Mouse (Mus musculus) liver, postnatal 0 days (tissue): ENCODE measurements at regions not wholly inside any gene's neighbourhood (a gene's known extent, or its start where the extent isn't known, plus 50 kb on each side); places are given as distances from the start of the nearest gene placed in this dataset.

ENCODE experiments used
- ATAC-seq: fragments of 200-750 bp; cut with Nextera tagmentation; 2 replicates; pipeline ENCODE4 v1.8.0; 2017; ENCODE audit warnings: mild to moderate bottlenecking, moderate library complexity
- DNase-seq: peaks from one replicate; pipeline ENCODE4 v3.0.0-alpha.2; 2016
- H3K27ac ChIP-seq: fragments of 300-500 bp; sonication (generic); 2 replicates; pipeline ENCODE4 v1.5.1; 2014; ENCODE audit warnings: antibody characterized with exemption, moderate library complexity, mild to moderate bottlenecking, low read depth
- H3K27me3 ChIP-seq: fragments of 300-500 bp; sonication (generic); 2 replicates; pipeline ENCODE4 v1.6.1; 2014; ENCODE audit warnings: low read length, control low read depth, mixed read lengths; ENCODE audit not compliant: insufficient read depth
- H3K36me3 ChIP-seq: fragments of 300-500 bp; sonication (generic); replicated peaks from 2 replicates; pipeline ENCODE4 v1.6.1; 2014; ENCODE audit warnings: mild to moderate bottlenecking, control low read depth, low read length, moderate library complexity, mixed read lengths; ENCODE audit not compliant: insufficient read depth
- H3K4me1 ChIP-seq: fragments of 300-500 bp; sonication (generic); 2 replicates; pipeline ENCODE4 v1.6.1; 2014; ENCODE audit warnings: antibody characterized with exemption, mild to moderate bottlenecking, control low read depth; ENCODE audit not compliant: insufficient read depth
- H3K4me2 ChIP-seq: fragments of 300-500 bp; sonication (generic); 2 replicates; pipeline ENCODE4 v1.6.1; 2014; ENCODE audit warnings: low read depth, mild to moderate bottlenecking, low read length, moderate library complexity, mixed read lengths
- H3K4me3 ChIP-seq: fragments of 300-500 bp; sonication (generic); 2 replicates; pipeline ENCODE4 v1.5.1; 2014; ENCODE audit warnings: low read depth, low read length
- H3K9ac ChIP-seq: fragments of 300-500 bp; sonication (generic); replicated peaks from 2 replicates; pipeline ENCODE4 v1.6.1; 2014; ENCODE audit warnings: mild to moderate bottlenecking, moderate library complexity
- H3K9me3 ChIP-seq: fragments of 300-500 bp; sonication (generic); 2 replicates; pipeline ENCODE4 v1.6.1; 2016; ENCODE audit warnings: mild to moderate bottlenecking, control low read depth, low read length, mixed read lengths
- CTCF ChIP-seq: sonication (generic); IDR thresholded peaks from 2 replicates; pipeline ENCODE4 v1.5.1; 2016; ENCODE audit warnings: antibody characterized with exemption, low read depth
- EP300 ChIP-seq: IDR thresholded peaks from 2 replicates; pipeline ENCODE4 v1.6.1; 2016; ENCODE audit warnings: antibody characterized with exemption, low read depth, mild to moderate bottlenecking
- WGBS: fragments of 180-500 bp; shearing (Covaris S2); extraction: QIAGEN DNeasy Blood & Tissue Kit; methylation state at CpG from one replicate; pipeline ENCODE4 v1.1.7; 2014; ENCODE audit not compliant: insufficient replicate concordance; 5-methylcytosine and 5-hydroxymethylcytosine counted together

DNA sequence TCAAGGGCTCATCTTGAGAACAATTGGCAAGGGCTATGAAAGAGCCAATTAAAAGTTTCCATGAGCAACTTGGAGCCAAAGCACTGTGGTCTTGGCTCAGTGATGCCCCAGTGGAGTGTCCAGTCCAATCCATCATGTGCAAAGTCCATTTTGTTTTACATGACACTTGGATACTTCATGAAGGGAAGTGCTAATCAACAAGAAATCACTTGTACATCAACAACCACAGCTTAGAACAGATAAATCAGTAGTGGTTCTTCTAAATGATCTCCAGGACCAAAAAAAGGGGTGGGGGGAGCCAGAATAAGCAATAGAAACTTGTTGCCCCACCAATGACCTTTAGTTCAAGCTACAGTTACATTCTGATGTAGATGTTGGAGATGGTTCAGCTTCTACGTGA lies 87.0 kb upstream of the Asb5 start:
- no peak overlapping the region for H3K4me2 ChIP-seq
- no peaks in the 10 kb centered on the region for H3K36me3 ChIP-seq
- H3K4me1 ChIP-seq = no peaks in the 10 kb centered on the region
- ATAC-seq (no peak), DNase-seq (no peak)
- no peaks in the 10 kb centered on the region for H3K27me3 ChIP-seq
- H3K9ac ChIP-seq = no peak overlapping the region
- TF ChIP-seq EP300 (no peak), CTCF (no peak)
- H3K4me3 ChIP-seq = no peak overlapping the region
- H3K9me3 ChIP-seq = no peaks in the 10 kb centered on the region
- no peak overlapping the region for H3K27ac ChIP-seq
- 71% methylated on average over 1 of the region's 1 CpGs for WGBS

- no peak for ATAC-seq
- no peak for TF ChIP-seq CTCF
- TF ChIP-seq EP300 = no peak
- no peak for DNase-seq
- Histone ChIP-seq H3K4me2 (no peak overlapping the region), H3K9me3 (no peaks in the 10 kb centered on the region), H3K9ac (no peak overlapping the region), H3K36me3 (no peaks in the 10 kb centered on the region), H3K27me3 (no peaks in the 10 kb centered on the region), H3K4me1 (no peaks in the 10 kb centered on the region), H3K27ac (no peak overlapping the region), H3K4me3 (no peak overlapping the region)
- 26% methylated on average over 5 of the region's 5 CpGs for WGBS
Measured at GRCm38 (mm10) chr8:54446370-54446769, 83.0 kb upstream of the Asb5 start.

GRCm38 (mm10) chr8:54449811-54450210 lies 79.6 kb upstream of the Asb5 start:
- ATAC-seq (no peak), DNase-seq (no peak)
- Histone ChIP-seq H3K27me3 (no peaks in the 10 kb centered on the region), H3K9ac (no peak overlapping the region), H3K27ac (no peak overlapping the region), H3K4me1 (no peaks in the 10 kb centered on the region), H3K36me3 (no peaks in the 10 kb centered on the region), H3K9me3 (no peaks in the 10 kb centered on the region), H3K4me2 (no peak overlapping the region), H3K4me3 (no peak overlapping the region)
- TF ChIP-seq EP300 (no peak), CTCF (no peak)

GRCm38 (mm10) chr8:54451323-54452021 lies 77.9 kb upstream of the Asb5 start:
- WGBS = 76% methylated on average over 9 of the region's 9 CpGs
- TF ChIP-seq CTCF (no peak), EP300 (no peak)
- DNase-seq (no peak), ATAC-seq (no peak)
- Histone ChIP-seq H3K27me3 (no peaks in the 10 kb centered on the region), H3K9ac (no peak overlapping the region), H3K27ac (no peak overlapping the region), H3K4me2 (no peak overlapping the region), H3K4me3 (no peak overlapping the region), H3K36me3 (no peaks in the 10 kb centered on the region), H3K9me3 (no peaks in the 10 kb centered on the region), H3K4me1 (no peaks in the 10 kb centered on the region)

- H3K27me3 ChIP-seq = no peaks in the 10 kb centered on the region
- ATAC-seq (peak; percentile 31; the same call in 1 of the 2 replicates), DNase-seq (no peak)
- H3K4me1 ChIP-seq = no peaks in the 10 kb centered on the region
- H3K4me2 ChIP-seq = no peak overlapping the region
- H3K4me3 ChIP-seq = no peak overlapping the region
- H3K9ac ChIP-seq = no peak overlapping the region
- H3K9me3 ChIP-seq = no peaks in the 10 kb centered on the region
- no peak overlapping the region for H3K27ac ChIP-seq
- no peak for TF ChIP-seq CTCF
- TF ChIP-seq EP300 = peak; percentile 25; the same call in 1 of the 2 replicates
- 51% methylated on average over 5 of the region's 5 CpGs for WGBS
- H3K36me3 ChIP-seq = no peaks in the 10 kb centered on the region
Measured at GRCm38 (mm10) chr8:54464977-54465376, 64.4 kb upstream of the Asb5 start.

GRCm38 (mm10) chr8:54465458-54466102 lies 63.8 kb upstream of the Asb5 start:
- WGBS = 40% methylated on average over 3 of the region's 3 CpGs
- ATAC-seq = peak; percentile 13; the same call in 1 of the 2 replicates
- Histone ChIP-seq H3K36me3 (no peaks in the 10 kb centered on the region), H3K27ac (no peak overlapping the region), H3K4me3 (no peak overlapping the region), H3K9ac (no peak overlapping the region), H3K27me3 (no peaks in the 10 kb centered on the region), H3K9me3 (no peaks in the 10 kb centered on the region), H3K4me2 (no peak overlapping the region), H3K4me1 (no peaks in the 10 kb centered on the region)
- no peak for DNase-seq
- TF ChIP-seq CTCF (no peak), EP300 (0 out of 2 replicates have a peak, but pooled peaks have one; percentile 28)
